Mouse (Mus musculus) frontal cortex, postnatal 36 days (tissue): ENCODE results near the gene Ccdc18.
"Not testable (repeated sequence)": the region's sequence is repeated elsewhere in the genome, so short reads cannot be mapped to it uniquely, and the experiment has no call there.

Experiments
- DNase-seq, 2 experiments: peaks; one replicate each; pipeline ENCODE4 v3.0.0; 2022; ENCODE audit warnings: low spot score in 2 of 2

Gene Ccdc18

DNA sequence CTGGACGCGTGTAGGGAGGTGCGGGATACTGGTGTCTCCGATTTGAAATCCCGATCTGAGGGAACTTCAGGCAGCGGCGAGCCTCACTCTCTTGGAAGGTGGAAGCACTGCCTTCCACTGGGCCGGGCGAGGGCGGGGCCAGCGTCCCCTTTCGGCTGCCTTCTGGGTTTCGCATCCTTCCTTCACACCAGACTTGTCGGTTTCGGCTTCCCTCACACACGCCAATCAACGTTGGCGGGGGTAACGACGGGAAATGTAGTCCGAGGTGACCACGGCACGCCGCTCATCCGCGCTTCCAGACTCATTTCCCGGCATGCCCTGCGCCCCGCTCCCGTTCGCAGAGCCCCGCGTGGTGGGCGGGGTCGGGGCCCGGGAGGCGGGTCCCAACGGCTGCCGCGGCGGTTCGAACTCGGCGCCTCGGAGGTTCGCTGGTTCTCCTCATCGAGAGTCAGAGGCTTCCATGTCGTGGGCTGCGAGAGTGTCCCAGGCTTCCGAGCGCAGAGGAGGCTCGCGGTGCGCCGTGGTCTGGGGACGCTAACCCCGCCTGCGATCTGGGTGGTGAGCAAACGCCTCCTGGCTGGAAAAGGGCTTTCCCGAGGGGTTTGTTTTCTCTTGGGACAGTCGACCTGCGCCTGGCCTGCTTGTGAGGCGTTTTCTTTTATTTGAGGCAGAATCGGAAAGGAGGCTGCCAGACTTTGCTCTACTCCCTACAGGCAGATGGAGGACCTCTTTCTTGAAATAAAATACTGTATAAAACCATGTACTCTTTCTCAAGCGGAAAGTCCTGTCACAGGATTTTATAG, at the start of gene Ccdc18, which contains the start of gene Tmed5:
TSS of gene Ccdc18 (plus strand) at position 435 of the 803 bp plus-strand sequence.
TSS of gene Tmed5 (minus strand) at position 180 of the 803 bp plus-strand sequence.
- DNase-seq = peak; percentile 94 to 98

DNA sequence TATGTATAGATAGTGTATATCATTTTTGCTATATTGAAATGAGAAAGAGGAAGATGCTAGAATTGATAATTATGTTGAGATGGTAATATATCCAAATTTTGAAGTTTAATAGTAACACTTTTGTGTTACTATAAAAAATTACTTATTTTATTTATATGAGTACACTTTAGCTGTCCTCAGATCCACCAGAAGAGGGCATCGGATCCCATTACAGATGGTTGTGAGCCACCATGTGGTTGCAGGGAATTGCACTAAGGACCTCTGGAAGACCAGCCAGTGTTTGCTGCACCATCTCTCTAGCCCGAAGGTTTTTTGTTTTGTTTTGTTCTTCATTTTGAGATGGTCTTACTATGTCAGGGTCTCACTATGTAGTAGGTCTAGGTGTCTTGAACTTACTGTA, 47.2 kb upstream of the Ccdc18 start:
- no peak for DNase-seq

DNA sequence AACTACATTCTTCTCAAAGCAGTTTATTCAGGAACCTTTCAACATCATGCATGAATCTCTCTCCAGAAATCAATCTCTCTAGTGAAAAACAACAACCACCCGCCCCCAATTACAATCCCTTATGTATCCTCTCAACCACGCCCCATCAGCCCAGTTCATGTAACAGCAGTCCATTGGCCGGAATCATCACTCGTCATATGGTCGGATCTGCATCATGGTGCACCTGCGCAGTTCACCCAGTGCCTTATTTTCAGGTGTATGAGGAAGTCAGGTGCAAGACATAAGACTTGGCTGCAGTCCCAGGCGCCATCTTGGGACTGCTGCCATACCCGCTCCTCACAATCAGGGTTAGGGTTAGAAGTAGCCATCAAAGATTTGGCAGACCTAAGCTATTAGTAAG, 39.9 kb upstream of the Ccdc18 start:
- not testable (repeated sequence) for DNase-seq

DNA sequence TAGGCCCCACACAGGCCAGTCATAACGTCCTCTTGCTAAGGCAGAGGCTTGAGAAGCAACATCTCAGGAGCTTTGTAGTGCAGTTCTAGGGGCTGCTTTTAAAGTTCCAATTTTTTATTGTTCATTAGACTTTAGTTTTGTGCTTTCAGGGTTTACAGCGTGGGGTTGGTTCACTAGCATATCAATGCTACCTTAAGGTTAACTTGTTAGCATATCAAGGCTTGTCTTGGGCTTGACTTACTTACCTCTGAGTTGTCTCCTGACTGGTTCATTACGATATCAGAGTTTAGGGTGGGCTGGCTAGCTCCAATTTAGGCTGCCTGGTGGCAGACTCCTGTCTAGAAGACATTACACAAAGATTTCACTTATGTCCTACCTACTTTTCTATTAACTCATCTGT, 35.0 kb upstream of the Ccdc18 start:
- no peak for DNase-seq

DNA sequence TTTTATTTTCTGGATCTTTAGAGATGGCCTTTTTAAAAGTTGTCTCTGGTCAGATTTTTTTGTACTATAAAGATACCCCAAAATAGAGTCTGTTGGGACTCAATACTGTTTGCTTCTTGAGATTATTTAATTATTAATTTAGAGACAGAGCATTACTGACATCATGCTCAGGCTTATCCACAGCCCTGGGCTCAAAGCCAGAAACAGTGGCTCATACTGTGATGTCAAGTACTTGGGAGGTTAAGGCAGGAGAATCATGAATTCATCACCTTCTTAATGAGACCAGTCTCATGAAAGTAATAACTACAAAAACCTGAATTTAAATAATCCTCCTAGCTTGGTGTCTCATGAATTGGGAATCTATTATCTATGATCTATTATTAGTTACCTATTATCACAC, 32.5 kb upstream of the Ccdc18 start:
- DNase-seq = no peak

DNA sequence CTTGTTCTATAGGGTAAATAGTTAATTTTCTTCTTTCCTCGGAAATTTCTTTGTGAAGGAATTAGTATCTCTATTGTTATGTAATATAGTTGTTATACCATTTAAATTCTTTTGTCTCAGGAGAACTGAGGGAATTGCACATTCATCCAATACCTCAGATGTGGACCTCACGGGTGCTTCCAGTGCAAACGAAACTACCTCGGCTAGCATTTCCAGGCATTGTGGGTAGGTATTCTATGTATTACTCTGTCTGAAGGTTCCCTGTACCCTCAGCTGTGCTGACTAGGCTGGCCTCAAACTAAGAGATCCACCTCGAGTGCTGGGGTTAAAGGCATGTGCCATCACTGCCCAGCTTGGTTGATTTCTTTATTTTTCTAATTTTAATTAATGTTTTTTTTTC, 28.4 kb upstream of the Ccdc18 start:
- no peak for DNase-seq

DNA sequence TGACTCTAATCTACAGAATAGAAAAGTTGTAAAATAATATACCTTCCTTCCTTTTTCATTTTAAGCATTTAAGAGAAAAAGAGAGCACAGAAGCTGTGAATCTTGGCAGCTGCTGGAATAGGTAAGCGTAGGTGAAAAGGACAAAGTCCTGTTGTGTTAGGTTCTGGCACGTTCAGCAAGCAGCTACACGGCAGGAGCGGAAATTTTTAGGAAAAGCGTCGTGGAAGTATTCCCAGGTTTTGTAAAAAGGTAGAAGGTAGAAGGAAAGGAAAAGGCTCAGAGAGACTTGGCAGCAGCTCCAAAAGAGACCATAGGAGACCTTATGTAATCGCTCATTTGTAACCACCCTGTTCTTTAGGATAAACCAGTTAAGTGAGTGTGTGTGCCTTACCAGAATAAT, 23.3 kb upstream of the Ccdc18 start:
- no peak for DNase-seq

DNA sequence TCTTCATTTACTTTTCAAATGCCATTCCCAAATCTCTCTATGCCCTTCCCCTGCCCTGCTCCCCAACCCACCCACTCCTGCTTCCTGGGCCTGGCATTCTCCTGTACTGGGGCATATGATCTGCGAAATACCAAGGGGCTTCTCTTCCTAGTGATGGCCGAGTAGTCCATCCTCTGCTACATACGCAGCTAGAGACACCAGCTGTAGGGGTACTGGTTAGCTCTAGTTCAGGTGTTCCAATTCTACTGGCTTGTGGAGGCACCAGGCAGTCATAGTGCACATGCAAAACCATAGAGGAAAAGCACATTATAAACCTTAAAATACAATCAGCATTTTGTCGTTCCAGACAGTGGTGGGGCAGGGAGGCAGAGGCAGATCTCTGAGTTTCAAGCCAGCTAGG, 15.0 kb upstream of the Ccdc18 start:
- no peak for DNase-seq

DNA sequence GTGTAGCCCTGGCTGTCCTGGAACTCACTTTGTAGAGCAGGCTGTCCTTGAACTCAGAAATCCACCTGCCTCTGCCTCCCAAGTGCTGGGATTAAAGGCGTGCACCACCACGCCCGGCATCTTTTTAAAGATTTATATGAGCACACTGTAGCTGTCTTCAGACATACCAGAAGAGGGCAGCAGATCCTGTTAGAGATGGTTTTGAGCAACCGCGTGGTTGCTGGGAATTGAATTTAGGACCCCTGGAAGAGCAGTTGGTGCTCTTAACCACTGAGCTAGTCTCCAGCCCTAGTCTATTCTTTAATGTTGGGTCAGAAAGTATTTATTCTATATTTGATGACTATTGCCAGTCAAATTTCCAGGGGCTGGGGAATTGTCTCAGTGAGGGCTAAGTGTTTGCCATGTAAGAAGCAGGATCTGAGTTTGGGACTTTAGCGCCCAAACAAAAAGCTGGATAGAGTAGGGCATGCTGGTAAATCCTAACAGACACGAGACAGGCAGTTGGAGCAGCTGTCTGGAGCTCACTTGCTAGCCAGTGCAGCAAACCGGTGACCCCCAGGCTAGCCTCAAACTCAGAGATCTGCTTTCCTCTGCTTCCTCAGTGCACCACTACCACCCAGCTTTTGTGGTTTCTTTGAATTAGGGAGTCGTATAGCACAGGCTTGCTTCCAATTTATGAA, 12.3 kb upstream of the Ccdc18 start:
- no peak for DNase-seq

DNA sequence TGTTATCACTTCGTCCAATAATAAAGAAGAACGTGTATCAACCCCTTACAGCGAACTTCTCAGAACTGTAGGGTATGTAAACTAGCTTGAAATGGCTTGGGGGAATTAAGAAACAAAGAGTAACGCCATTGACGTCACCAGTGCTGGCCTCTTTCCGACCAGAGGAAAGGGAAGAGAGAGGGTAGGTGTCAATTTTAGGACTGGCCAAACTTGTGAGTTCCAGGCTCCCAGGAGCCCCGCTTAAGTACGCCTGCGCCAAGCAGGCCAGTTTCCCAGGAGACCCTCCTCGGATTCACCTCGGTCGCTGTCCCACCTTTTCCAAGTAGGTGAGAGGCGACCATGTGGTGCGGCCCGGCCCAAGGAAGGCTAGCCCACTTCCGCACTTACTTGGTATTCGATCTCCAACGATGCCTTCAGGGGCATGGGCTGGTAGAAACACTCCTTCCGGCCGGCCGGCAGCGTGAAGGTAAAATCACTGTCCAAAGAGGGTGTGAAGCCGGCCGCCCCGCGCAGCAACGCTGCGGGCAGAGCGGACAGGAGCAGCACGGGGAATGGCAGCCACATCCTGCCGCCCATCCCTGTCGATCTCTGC, 730 bp upstream of the Ccdc18 start:
- DNase-seq = peak in 1 of 2 experiments; percentile 28

DNA sequence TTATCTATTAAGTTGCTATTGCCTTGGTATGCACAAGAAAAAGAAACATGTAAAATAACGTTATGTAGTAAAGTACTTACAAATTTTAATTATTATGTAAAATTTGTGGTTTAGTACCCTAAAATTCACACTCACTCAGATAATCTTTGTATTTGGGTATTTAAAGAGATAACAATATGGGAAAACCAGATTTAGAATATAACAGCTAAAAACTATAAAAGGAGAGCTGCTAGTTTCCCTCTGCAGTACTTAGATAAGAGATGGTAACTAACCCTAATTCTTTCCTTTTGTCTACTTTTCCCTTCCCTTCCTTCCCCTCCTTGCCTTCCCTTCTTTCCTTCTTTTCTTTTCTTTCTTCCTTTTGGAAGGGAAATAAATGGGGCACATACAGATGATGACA, 19.9 kb downstream of the Ccdc18 start:
- no peak for DNase-seq

DNA sequence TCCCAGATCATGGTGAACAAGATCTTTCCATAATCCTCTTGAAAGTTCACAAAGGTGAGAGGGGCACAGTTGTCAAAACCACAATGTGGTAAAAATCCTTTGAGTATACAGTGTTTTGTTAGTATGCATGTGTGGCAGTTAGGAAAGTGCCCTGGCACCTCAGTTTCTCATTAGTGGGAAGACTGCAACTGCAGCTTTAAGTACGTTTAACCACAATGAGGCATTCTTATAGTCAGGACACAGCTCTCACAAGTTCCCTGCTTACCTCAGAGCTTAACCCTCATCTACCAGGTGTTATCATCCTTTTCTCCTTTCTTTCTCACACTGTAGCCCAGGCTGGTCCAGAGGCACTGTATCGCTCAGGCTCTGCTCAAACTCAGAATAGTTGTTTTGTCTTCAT, 28.1 kb downstream of the Ccdc18 start:
- DNase-seq = no peak

DNA sequence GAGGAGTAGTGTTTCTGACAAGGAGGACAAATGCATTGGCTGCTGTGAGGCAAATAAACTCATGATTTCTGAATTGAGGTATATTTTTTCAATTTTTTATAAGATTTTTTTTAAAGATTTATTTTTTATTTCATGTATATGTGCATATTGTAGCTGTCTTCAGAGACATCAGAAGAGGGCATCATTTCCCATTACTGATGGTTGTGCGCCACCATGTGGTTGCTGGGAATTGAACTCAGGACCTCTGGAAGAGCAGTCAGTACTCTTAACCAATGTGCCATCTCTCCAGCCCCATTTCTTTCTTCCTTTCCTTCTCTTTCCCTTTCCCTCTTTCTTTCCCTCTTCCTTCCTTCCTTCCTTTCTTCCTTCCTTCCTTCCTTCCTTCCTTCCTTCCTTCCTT, 31.0 kb downstream of the Ccdc18 start:
- peak; percentile 8 to 13 for DNase-seq

DNA sequence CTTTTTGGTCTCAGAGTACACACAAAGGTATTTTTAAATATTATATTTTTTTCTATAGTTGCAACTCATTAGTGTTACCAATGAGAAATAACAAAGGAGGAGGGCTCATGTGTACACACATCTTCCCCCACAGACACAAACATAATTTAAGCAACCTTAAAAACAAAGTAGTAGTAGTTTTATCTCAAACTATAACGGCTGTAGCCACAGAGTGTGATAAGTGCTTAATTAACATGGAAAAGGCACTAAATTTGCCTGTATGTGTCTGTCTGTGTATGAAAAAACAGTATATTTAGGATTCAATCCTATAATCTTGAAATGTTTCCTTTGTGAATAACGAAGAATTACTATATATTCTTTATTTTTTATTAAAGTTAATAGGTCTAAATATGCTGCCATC, 51.4 kb downstream of the Ccdc18 start:
- no peak for DNase-seq

DNA sequence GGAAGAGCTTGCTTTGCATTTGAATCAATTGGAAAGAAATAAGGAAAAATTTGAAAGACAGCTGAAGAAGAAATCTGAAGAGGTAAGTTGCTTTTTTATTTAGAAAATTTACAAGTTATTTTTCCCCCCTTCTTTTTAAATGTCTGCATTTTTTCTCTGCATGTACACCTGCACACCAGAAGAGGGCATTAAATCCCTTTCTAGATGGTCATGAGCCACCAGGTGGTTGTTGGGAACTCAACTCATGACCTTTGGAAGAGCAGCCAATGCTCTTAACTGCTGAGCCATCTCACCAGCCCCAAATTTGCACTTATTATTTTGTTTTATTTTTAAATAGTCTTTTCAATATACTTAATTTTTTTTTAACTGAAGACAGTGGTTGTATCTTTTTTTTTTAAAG, 56.3 kb downstream of the Ccdc18 start:
- DNase-seq = no peak

DNA sequence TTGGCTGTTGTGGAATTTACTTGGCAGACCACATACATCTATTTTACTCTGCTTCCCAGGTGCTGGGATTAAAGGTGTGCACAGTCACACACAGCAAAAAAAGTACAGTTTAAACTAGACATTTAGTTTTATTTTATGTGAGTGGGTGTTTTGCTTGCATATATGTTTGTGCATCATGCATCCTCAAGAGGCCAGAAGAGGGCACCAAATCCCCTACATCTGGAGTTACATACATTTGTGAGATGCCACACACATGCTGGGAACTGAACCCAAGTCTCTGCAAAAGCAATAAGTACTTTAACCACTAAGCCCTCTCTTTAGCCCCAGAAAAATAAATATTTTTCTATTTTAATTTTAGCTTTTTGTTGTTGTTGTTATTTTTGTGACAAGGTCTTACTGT, 73.3 kb downstream of the Ccdc18 start:
- DNase-seq = no peak

DNA sequence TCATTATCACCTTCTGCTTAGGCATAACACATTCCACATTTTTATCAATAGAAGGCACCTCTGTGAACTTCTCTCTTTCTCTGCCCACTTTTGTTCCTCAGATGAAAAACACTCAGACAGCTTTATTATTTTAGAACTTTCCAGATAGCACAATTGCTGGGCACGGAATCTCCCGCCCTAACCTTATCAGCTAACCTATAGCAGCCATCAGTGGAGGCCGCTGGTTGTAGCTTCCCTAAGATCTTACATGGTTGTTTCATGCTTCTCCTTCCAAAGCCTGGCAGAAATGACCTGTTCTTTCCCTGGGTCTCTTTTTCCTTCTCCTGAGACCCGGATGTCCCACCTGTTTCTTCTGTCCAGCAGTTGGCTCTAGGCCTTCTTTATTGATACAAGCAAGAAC, 78.8 kb downstream of the Ccdc18 start:
- no peak for DNase-seq

DNA sequence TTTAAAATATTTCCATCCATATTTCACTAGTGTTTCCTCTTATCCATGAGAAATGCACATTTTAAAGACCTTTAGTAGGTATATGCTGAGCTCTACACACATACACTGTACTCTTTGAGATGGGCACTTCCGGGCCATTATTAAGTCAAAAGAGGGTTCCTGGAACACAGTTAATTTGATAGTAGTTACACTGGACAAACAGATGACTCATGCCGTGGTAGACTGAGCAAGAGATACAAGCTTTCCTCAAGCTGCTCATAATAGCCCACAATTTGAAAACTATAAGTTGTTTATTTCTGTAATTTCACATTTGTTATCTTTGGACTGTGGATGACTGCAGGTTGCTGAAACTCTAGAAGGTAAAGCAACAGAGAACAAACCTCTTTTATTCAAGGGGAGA, 82.3 kb downstream of the Ccdc18 start:
- DNase-seq = no peak

DNA sequence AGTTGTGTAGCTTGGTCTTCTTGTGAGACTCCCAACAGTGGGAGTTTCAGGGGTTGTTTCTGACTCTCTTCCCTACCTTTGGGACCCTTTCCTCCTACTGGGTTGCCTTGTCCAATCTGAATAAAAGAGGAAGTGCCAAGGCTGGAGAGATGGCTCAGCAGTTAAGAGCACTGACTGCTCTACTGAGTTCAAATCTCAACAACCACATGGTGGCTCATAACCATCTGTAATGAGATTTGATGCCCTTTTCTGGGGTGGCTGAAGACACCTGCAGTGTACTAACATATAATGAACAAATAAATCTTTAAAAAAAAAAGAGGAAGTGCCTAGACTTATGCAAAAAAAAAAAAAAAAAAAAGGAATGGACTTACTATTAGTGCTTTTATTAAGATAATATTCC, 91.4 kb downstream of the Ccdc18 start:
- DNase-seq = no peak

DNA sequence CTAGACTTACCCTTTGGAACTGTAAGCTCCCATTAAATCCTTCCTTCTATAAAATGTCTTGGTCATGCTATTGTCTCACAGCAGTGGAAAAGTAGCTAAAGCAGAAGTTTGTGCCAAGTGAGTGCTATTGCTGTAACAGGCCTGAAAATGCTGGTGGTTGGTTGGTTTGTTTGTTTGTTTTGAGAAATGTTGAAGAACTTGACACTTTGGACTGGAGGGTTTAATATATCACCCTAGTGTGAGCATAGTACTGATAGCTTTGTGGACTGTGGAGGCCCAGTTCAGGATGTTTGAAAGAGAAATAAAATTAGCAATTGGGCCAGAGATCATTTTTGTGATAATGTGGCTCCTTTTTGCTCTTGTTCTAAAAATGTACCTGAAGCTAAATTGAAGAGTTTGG, 93.5 kb downstream of the Ccdc18 start:
- no peak for DNase-seq

DNA sequence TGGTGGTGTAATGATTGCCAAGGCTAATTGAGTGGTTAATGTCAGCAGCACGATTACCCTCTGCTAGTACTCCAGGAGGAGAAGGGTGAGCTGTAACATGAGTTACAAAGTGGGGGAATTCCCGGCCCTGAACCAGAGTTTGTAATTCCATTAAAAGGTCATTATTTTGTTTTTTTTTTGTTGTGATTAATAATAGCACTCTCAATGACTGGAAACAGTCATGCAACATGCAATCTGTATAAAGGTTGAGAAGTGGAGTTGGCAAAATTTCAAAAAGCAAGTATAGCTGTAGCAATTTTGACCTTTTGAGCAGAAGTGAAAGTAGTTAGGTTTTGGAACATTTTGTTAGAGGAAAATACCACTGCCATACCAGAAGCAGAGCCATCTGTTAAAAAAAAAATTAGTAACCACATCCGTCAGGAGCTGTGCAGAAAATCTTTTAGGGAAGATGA, 113.7 kb downstream of the Ccdc18 start:
- DNase-seq = no peak

DNA sequence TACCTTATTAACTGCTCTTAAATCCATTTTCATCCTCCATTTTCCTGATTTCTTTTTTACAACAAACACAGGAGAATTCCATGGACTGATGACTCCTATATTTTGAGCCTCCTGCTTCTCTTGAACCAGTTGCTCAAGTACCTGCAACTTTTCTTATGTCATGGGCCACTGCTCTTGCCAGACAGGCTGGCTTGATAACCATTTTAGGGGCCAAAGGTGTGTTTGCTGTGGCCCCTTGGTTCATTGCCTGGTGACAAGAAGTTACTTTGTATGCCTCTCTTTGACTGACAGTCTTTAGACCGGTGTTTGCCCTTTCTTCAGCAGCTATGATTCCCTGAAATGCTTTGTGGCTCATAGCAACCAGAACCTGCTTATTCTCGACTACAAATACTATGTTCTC, 117.4 kb downstream of the Ccdc18 start:
- no peak for DNase-seq

DNA sequence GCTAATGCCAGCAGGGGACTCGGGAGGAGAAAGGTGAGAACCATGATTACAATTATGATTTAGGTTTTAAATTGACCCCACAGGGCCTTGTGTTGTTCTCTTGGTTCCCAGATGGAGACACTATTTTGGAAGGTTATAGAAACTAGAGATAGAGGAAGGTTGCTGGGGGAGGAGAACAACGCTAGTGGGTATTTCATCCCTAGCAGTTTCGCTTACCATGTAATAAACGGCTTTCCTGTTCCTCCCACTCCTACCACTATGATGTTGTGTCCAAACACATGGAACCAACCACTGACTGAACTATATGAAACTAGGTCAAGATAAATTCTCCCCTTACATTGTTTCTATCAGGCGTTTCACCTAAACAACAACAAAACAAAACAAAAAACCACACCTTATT, 122.6 kb downstream of the Ccdc18 start:
- no peak for DNase-seq
